Mouse (Mus musculus): ENCODE measurements around the gene Afap1l2. TPM values are rescaled to one million over a fixed set of nuclear protein-coding genes. Genes with fewer than 3 reads are reported as not detected.

Afap1l2 gene
- polyA plus RNA-seq, 1 experiment from 2014 or later = 1.2 TPM

GRCm38 (mm10) chr19:56976515-56976914 is 31.5 kb downstream of the Afap1l2 start:
- Histone ChIP-seq H3K9ac (ENCODE audit: low read depth, low read length) (no peak overlapping the region), H3K27ac (ENCODE audit: low read depth, low read length) (no peak overlapping the region), H3K9me3 (ENCODE audit: control insufficient read depth, low read length) (no peaks in the 10 kb centered on the region), H3K4me1 (replicated peaks; ENCODE audit: control insufficient read depth, insufficient read depth, low read length) (peaks cover 4% of the 10 kb centered on the region; the same call in 1 of the 2 replicates), H3K4me3 (ENCODE audit: low read depth, low read length) (no peak overlapping the region), H3K36me3 (ENCODE audit: control insufficient read depth, insufficient read depth, low read length) (no peaks in the 10 kb centered on the region), H3K4me2 (no peak overlapping the region), H3K27me3 (replicated peaks; ENCODE audit: control insufficient read depth, insufficient read depth, low read length) (no peaks in the 10 kb centered on the region)
- DNase-seq (ENCODE audit: low spot score) (no peak), ATAC-seq (replicated peaks; ENCODE audit: low FRiP score) (no peak)
- WGBS = 84% methylated on average over 5 of the region's 5 CpGs

GRCm38 (mm10) chr19:56975502-56975901 is 32.5 kb downstream of the Afap1l2 start:
- peaks cover 4% of the 10 kb centered on the region; the same call in 1 of the 2 replicates for H3K4me1 ChIP-seq (replicated peaks; ENCODE audit: control insufficient read depth, insufficient read depth, low read length)
- no peaks in the 10 kb centered on the region for H3K9me3 ChIP-seq (ENCODE audit: control insufficient read depth, low read length)
- no peaks in the 10 kb centered on the region for H3K36me3 ChIP-seq (ENCODE audit: control insufficient read depth, insufficient read depth, low read length)
- 82% methylated on average over 3 of the region's 3 CpGs for WGBS
- H3K27ac ChIP-seq (ENCODE audit: low read depth, low read length) = no peak overlapping the region
- H3K4me3 ChIP-seq (ENCODE audit: low read depth, low read length) = no peak overlapping the region
- no peak for ATAC-seq (replicated peaks; ENCODE audit: low FRiP score)
- DNase-seq (ENCODE audit: low spot score) = no peak
- no peaks in the 10 kb centered on the region for H3K27me3 ChIP-seq (replicated peaks; ENCODE audit: control insufficient read depth, insufficient read depth, low read length)
- H3K4me2 ChIP-seq = no peak overlapping the region
- no peak overlapping the region for H3K9ac ChIP-seq (ENCODE audit: low read depth, low read length)

- no peak overlapping the region for H3K27ac ChIP-seq (ENCODE audit: low read depth, low read length)
- H3K4me1 ChIP-seq (replicated peaks; ENCODE audit: control insufficient read depth, insufficient read depth, low read length) = peaks cover 4% of the 10 kb centered on the region; the same call in 1 of the 2 replicates
- 0 out of 2 replicates have a peak, but pooled peaks have one; percentile 39 for ATAC-seq (replicated peaks; ENCODE audit: low FRiP score)
- 72% methylated on average over 4 of the region's 4 CpGs for WGBS
- H3K4me2 ChIP-seq = no peak overlapping the region
- no peak overlapping the region for H3K9ac ChIP-seq (ENCODE audit: low read depth, low read length)
- no peaks in the 10 kb centered on the region for H3K27me3 ChIP-seq (replicated peaks; ENCODE audit: control insufficient read depth, insufficient read depth, low read length)
- no peaks in the 10 kb centered on the region for H3K36me3 ChIP-seq (ENCODE audit: control insufficient read depth, insufficient read depth, low read length)
- no peak for DNase-seq (ENCODE audit: low spot score)
- no peaks in the 10 kb centered on the region for H3K9me3 ChIP-seq (ENCODE audit: control insufficient read depth, low read length)
- no peak overlapping the region for H3K4me3 ChIP-seq (ENCODE audit: low read depth, low read length)
Observed at GRCm38 (mm10) chr19:56974159-56974558, 33.9 kb downstream of the Afap1l2 start.

- H3K36me3 ChIP-seq (ENCODE audit: control insufficient read depth, insufficient read depth, low read length) = no peaks in the 10 kb centered on the region
- no peak overlapping the region for H3K9ac ChIP-seq (ENCODE audit: low read depth, low read length)
- H3K27me3 ChIP-seq (replicated peaks; ENCODE audit: control insufficient read depth, insufficient read depth, low read length) = no peaks in the 10 kb centered on the region
- H3K4me3 ChIP-seq (ENCODE audit: low read depth, low read length) = no peak overlapping the region
- 60% methylated on average over 2 of the region's 2 CpGs for WGBS
- ATAC-seq (replicated peaks; ENCODE audit: low FRiP score) (no peak), DNase-seq (ENCODE audit: low spot score) (no peak)
- H3K4me1 ChIP-seq (replicated peaks; ENCODE audit: control insufficient read depth, insufficient read depth, low read length) = peaks cover 4% of the 10 kb centered on the region; the same call in 1 of the 2 replicates
- no peak overlapping the region for H3K27ac ChIP-seq (ENCODE audit: low read depth, low read length)
- no peak overlapping the region for H3K4me2 ChIP-seq
- H3K9me3 ChIP-seq (ENCODE audit: control insufficient read depth, low read length) = no peaks in the 10 kb centered on the region
Observed at GRCm38 (mm10) chr19:56972768-56973167, 35.3 kb downstream of the Afap1l2 start.

GRCm38 (mm10) chr19:56971347-56971746 is 36.7 kb downstream of the Afap1l2 start:
- Histone ChIP-seq H3K4me2 (no peak overlapping the region), H3K9me3 (ENCODE audit: control insufficient read depth, low read length) (no peaks in the 10 kb centered on the region), H3K4me1 (replicated peaks; ENCODE audit: control insufficient read depth, insufficient read depth, low read length) (no peaks in the 10 kb centered on the region), H3K9ac (ENCODE audit: low read depth, low read length) (no peak overlapping the region), H3K27me3 (replicated peaks; ENCODE audit: control insufficient read depth, insufficient read depth, low read length) (no peaks in the 10 kb centered on the region), H3K27ac (ENCODE audit: low read depth, low read length) (no peak overlapping the region), H3K4me3 (ENCODE audit: low read depth, low read length) (no peak overlapping the region), H3K36me3 (ENCODE audit: control insufficient read depth, insufficient read depth, low read length) (no peaks in the 10 kb centered on the region)
- ATAC-seq (replicated peaks; ENCODE audit: low FRiP score) (no peak), DNase-seq (ENCODE audit: low spot score) (no peak)
- 70% methylated on average over 7 of the region's 7 CpGs for WGBS

- Histone ChIP-seq H3K4me1 (replicated peaks; ENCODE audit: control insufficient read depth, insufficient read depth, low read length) (no peaks in the 10 kb centered on the region), H3K9ac (ENCODE audit: low read depth, low read length) (no peak overlapping the region), H3K9me3 (ENCODE audit: control insufficient read depth, low read length) (no peaks in the 10 kb centered on the region), H3K4me3 (ENCODE audit: low read depth, low read length) (no peak overlapping the region), H3K27ac (ENCODE audit: low read depth, low read length) (no peak overlapping the region), H3K4me2 (no peak overlapping the region), H3K36me3 (ENCODE audit: control insufficient read depth, insufficient read depth, low read length) (no peaks in the 10 kb centered on the region), H3K27me3 (replicated peaks; ENCODE audit: control insufficient read depth, insufficient read depth, low read length) (no peaks in the 10 kb centered on the region)
- ATAC-seq (replicated peaks; ENCODE audit: low FRiP score) (no peak), DNase-seq (ENCODE audit: low spot score) (no peak)
- WGBS = 55% methylated on average over 5 of the region's 5 CpGs
Observed at GRCm38 (mm10) chr19:56963876-56964275, 44.2 kb downstream of the Afap1l2 start.

- H3K9me3 ChIP-seq (ENCODE audit: control insufficient read depth, low read length) = no peaks in the 10 kb centered on the region
Observed at GRCm38 (mm10) chr19:56959601-56960000, 48.4 kb downstream of the Afap1l2 start.

GRCm38 (mm10) chr19:56959057-56959456 is 49.0 kb downstream of the Afap1l2 start:
- WGBS = 64% methylated on average over 2 of the region's 2 CpGs
- Histone ChIP-seq H3K9me3 (ENCODE audit: control insufficient read depth, low read length) (no peaks in the 10 kb centered on the region), H3K4me2 (no peak overlapping the region), H3K9ac (ENCODE audit: low read depth, low read length) (no peak overlapping the region), H3K36me3 (ENCODE audit: control insufficient read depth, insufficient read depth, low read length) (no peaks in the 10 kb centered on the region), H3K4me1 (replicated peaks; ENCODE audit: control insufficient read depth, insufficient read depth, low read length) (no peaks in the 10 kb centered on the region; the same call in 1 of the 2 replicates), H3K27me3 (replicated peaks; ENCODE audit: control insufficient read depth, insufficient read depth, low read length) (no peaks in the 10 kb centered on the region), H3K27ac (ENCODE audit: low read depth, low read length) (no peak overlapping the region), H3K4me3 (ENCODE audit: low read depth, low read length) (no peak overlapping the region)
- DNase-seq (ENCODE audit: low spot score) (no peak), ATAC-seq (replicated peaks; ENCODE audit: low FRiP score) (no peak)

More at GRCm38 (mm10) chr19:56959601-56960000, 48.4 kb downstream of the Afap1l2 start:
- no peak for ATAC-seq (replicated peaks; ENCODE audit: low FRiP score)
- H3K27me3 ChIP-seq (replicated peaks; ENCODE audit: control insufficient read depth, insufficient read depth, low read length) = no peaks in the 10 kb centered on the region
- H3K4me2 ChIP-seq = no peak overlapping the region
- no peak for DNase-seq (ENCODE audit: low spot score)
- no peaks in the 10 kb centered on the region; the same call in 1 of the 2 replicates for H3K4me1 ChIP-seq (replicated peaks; ENCODE audit: control insufficient read depth, insufficient read depth, low read length)
- WGBS = 69% methylated on average over 3 of the region's 3 CpGs
- H3K4me3 ChIP-seq (ENCODE audit: low read depth, low read length) = no peak overlapping the region
- H3K36me3 ChIP-seq (ENCODE audit: control insufficient read depth, insufficient read depth, low read length) = no peaks in the 10 kb centered on the region
- H3K27ac ChIP-seq (ENCODE audit: low read depth, low read length) = no peak overlapping the region
- H3K9ac ChIP-seq (ENCODE audit: low read depth, low read length) = no peak overlapping the region

GRCm38 (mm10) chr19:56958582-56959021 is 49.4 kb downstream of the Afap1l2 start:
- no peak for ATAC-seq (replicated peaks; ENCODE audit: low FRiP score)
- Histone ChIP-seq H3K4me2 (no peak overlapping the region), H3K27me3 (replicated peaks; ENCODE audit: control insufficient read depth, insufficient read depth, low read length) (no peaks in the 10 kb centered on the region), H3K4me3 (ENCODE audit: low read depth, low read length) (no peak overlapping the region), H3K4me1 (replicated peaks; ENCODE audit: control insufficient read depth, insufficient read depth, low read length) (no peaks in the 10 kb centered on the region; the same call in 1 of the 2 replicates), H3K36me3 (ENCODE audit: control insufficient read depth, insufficient read depth, low read length) (no peaks in the 10 kb centered on the region), H3K9ac (ENCODE audit: low read depth, low read length) (no peak overlapping the region), H3K27ac (ENCODE audit: low read depth, low read length) (no peak overlapping the region), H3K9me3 (ENCODE audit: control insufficient read depth, low read length) (no peaks in the 10 kb centered on the region)
- DNase-seq (ENCODE audit: low spot score) = no peak
- WGBS = 47% methylated on average over 6 of the region's 6 CpGs
